Mouse (Mus musculus) liver, embryonic 16.5 days (tissue): ENCODE data around the gene Speg. TPM values are rescaled to one million over a fixed set of nuclear protein-coding genes. Genes with fewer than 3 reads are reported as not detected.
A peak's percentile ranks its signal among the peaks of the same experiment; 100 is the strongest.

Source experiments
- ATAC-seq: fragments of 200-750 bp; cut with Nextera tagmentation; 2 replicates; pipeline ENCODE4 v1.8.0; 2017; ENCODE audit warnings: low read depth, mild to moderate bottlenecking, moderate number of reproducible peaks, moderate library complexity
- H3K27ac ChIP-seq: fragments of 300-500 bp; sonication (generic); 2 replicates; pipeline ENCODE4 v1.5.1; 2014; ENCODE audit warnings: mild to moderate bottlenecking, low read length
- H3K27me3 ChIP-seq: fragments of 300-500 bp; sonication (generic); 2 replicates; pipeline ENCODE4 v1.6.1; 2014; ENCODE audit warnings: low read depth, low read length, mixed read lengths; ENCODE audit not compliant: control insufficient read depth, insufficient read depth
- H3K36me3 ChIP-seq: fragments of 300-500 bp; sonication (generic); 2 replicates; pipeline ENCODE4 v1.6.1; 2014; ENCODE audit warnings: mild to moderate bottlenecking; ENCODE audit not compliant: control insufficient read depth, insufficient read depth
- H3K4me1 ChIP-seq: fragments of 300-500 bp; sonication (generic); 2 replicates; pipeline ENCODE4 v1.6.1; 2014; ENCODE audit warnings: low read depth, low read length, mixed read lengths; ENCODE audit not compliant: control insufficient read depth
- H3K4me2 ChIP-seq: fragments of 300-500 bp; sonication (generic); 2 replicates; pipeline ENCODE4 v1.6.1; 2014; ENCODE audit warnings: low read depth, low read length, mixed read lengths
- H3K4me3 ChIP-seq: fragments of 300-500 bp; sonication (generic); 2 replicates; pipeline ENCODE4 v1.5.1; 2014; ENCODE audit warnings: low read depth, mild to moderate bottlenecking, low read length
- H3K9ac ChIP-seq: fragments of 300-500 bp; sonication (generic); 2 replicates; pipeline ENCODE4 v1.6.1; 2014; ENCODE audit warnings: low read depth, low read length
- H3K9me3 ChIP-seq: fragments of 300-500 bp; sonication (generic); replicated peaks from 2 replicates; pipeline ENCODE4 v1.6.1; 2016; ENCODE audit warnings: low read length; ENCODE audit not compliant: control insufficient read depth
- WGBS: fragments of 180-500 bp; shearing (Covaris S2); extraction: QIAGEN DNeasy Blood & Tissue Kit; methylation state at CpG from one replicate; pipeline ENCODE4 v1.1.7; 2014; ENCODE audit not compliant: insufficient replicate concordance; 5-methylcytosine and 5-hydroxymethylcytosine counted together
- polyA plus RNA-seq: library from polyadenylated mRNA; unstranded; fragments of >200 nt; fragmentation: Nextera tagmentation; extraction: Ambion mirVana; gene quantifications from 2 replicates; pipeline ENCODE4 v1.2.1, GENCODE M21; 2015

The Speg gene
- polyA plus RNA-seq, 1 experiment from 2014 or later: 8.0 TPM

DNA sequence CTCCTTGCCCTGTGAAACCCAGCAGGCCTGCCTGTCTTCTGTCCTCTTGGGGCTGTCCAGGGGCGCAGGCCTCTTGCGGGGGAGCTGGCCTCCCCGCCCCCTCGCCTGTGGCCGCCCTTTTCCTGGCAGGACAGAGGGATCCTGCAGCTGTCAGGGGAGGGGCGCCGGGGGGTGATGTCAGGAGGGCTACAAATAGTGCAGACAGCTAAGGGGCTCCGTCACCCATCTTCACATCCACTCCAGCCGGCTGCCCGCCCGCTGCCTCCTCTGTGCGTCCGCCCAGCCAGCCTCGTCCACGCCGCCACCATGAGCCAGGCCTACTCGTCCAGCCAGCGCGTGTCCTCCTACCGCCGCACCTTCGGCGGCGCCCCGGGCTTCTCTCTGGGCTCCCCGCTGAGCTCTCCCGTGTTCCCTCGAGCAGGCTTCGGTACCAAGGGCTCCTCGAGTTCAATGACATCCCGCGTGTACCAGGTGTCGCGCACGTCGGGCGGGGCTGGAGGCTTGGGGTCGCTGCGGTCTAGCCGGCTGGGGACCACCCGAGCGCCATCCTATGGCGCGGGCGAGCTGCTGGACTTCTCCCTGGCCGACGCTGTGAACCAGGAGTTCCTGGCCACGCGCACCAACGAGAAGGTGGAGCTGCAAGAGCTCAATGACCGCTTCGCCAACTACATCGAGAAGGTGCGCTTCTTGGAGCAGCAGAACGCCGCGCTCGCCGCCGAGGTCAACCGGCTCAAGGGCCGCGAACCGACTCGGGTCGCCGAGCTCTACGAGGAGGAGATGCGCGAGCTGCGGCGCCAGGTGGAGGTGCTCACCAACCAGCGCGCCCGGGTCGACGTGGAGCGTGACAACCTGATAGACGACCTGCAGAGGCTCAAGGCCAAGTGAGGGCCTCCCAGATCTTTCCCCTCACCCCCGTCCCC lies 14.7 kb upstream of the Speg start, which contains the start of gene Des:
TSS of gene Des (plus strand) at position 218 of the 920 bp plus-strand sequence.
- no peaks in the 10 kb centered on the region for H3K36me3 ChIP-seq
- WGBS: 4% methylated on average over 79 of the region's 80 CpGs
- peak within 1 kb of the TSS; percentile 9; the same call in 1 of the 2 replicates for H3K9ac ChIP-seq
- no peak within 1 kb of the TSS for H3K27ac ChIP-seq
- no peaks in the 10 kb centered on the region; the same call in 1 of the 2 replicates for H3K4me1 ChIP-seq
- ATAC-seq: 0 out of 2 replicates have a peak, but pooled peaks have one; percentile 27
- H3K4me3 ChIP-seq: peak within 1 kb of the TSS; percentile 34
- no peaks in the 10 kb centered on the region for H3K9me3 ChIP-seq
- peak within 1 kb of the TSS; percentile 44 for H3K4me2 ChIP-seq
- H3K27me3 ChIP-seq: peaks cover 29% of the 10 kb centered on the region

DNA sequence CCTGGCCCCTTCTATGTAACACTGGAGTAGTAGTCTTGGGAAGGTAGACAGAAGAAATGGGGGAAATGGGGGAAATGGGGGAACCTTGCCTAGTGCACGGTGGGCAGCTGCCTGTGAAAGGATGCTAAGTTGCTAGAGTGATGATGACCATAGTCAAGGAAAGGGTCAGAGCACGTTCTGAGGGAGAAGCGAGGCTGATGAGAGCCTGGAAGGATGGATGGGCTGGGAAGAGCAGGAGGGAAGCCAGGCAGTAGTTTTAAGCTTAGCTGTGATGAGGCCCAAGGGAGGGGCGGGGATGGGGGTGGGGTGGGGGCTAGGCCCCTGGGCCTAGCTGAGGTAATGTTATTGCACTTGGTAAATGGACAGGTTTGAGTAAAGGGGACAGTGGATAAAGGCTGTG lies 14.0 kb upstream of the Speg start:
- H3K4me2 ChIP-seq: no peak overlapping the region
- H3K27me3 ChIP-seq: peaks cover 29% of the 10 kb centered on the region
- H3K4me3 ChIP-seq: no peak overlapping the region
- no peak for ATAC-seq
- H3K9me3 ChIP-seq: no peaks in the 10 kb centered on the region
- H3K4me1 ChIP-seq: no peaks in the 10 kb centered on the region; the same call in 1 of the 2 replicates
- 33% methylated on average over 4 of the region's 4 CpGs for WGBS
- H3K9ac ChIP-seq: no peak overlapping the region
- H3K36me3 ChIP-seq: no peaks in the 10 kb centered on the region
- H3K27ac ChIP-seq: no peak overlapping the region

DNA sequence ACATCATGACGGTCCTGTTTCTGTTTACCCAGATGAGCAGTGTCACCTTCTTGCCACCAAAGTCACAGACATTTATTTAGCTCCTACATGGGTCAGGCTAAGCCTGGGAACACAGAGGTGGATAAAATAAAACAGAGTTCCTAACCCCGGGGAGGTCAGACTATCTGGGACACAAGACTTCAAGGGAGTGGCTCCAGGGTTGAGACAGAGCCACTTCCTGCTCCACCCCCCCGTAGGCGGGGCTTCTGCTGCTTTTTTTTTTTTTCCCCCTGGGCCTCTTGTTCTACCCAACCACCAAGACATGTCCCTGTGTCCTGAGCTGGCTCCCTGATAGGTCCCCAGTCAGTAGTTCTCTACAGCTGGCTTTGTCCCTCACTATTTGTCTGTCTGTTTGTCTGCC lies 13.3 kb upstream of the Speg start:
- Histone ChIP-seq H3K9me3 (no peaks in the 10 kb centered on the region), H3K4me2 (no peak overlapping the region), H3K9ac (no peak overlapping the region), H3K36me3 (no peaks in the 10 kb centered on the region), H3K4me1 (no peaks in the 10 kb centered on the region; the same call in 1 of the 2 replicates), H3K4me3 (no peak overlapping the region), H3K27me3 (peaks cover 29% of the 10 kb centered on the region), H3K27ac (no peak overlapping the region)
- 15% methylated on average over 4 of the region's 4 CpGs for WGBS
- ATAC-seq: 0 out of 2 replicates have a peak, but pooled peaks have one; percentile 39

DNA sequence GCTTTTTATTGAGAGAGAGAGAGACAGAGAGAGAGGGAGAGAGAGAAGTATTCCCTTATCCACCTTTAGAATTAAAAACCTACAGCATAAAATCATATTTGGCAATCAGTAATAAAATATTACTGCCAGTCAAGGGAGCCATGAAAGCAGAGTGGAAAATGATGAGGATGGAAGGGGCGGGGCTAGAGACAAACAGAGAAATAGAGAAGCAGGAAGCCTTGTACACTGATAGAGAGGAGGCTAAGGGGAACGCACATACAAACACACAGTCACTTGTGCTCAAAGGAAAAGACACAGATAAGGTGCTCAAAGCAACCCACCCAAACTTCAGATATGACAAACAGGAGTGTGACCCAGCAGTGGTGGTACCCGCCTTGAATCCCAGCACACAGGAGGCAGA lies 11.2 kb upstream of the Speg start:
- no peak overlapping the region for H3K27ac ChIP-seq
- H3K36me3 ChIP-seq: no peaks in the 10 kb centered on the region
- no peaks in the 10 kb centered on the region; the same call in 1 of the 2 replicates for H3K4me1 ChIP-seq
- 44% methylated on average over 3 of the region's 3 CpGs for WGBS
- ATAC-seq: no peak
- no peak overlapping the region for H3K4me2 ChIP-seq
- no peak overlapping the region for H3K9ac ChIP-seq
- H3K27me3 ChIP-seq: peaks cover 24% of the 10 kb centered on the region
- no peaks in the 10 kb centered on the region for H3K9me3 ChIP-seq
- no peak overlapping the region for H3K4me3 ChIP-seq

DNA sequence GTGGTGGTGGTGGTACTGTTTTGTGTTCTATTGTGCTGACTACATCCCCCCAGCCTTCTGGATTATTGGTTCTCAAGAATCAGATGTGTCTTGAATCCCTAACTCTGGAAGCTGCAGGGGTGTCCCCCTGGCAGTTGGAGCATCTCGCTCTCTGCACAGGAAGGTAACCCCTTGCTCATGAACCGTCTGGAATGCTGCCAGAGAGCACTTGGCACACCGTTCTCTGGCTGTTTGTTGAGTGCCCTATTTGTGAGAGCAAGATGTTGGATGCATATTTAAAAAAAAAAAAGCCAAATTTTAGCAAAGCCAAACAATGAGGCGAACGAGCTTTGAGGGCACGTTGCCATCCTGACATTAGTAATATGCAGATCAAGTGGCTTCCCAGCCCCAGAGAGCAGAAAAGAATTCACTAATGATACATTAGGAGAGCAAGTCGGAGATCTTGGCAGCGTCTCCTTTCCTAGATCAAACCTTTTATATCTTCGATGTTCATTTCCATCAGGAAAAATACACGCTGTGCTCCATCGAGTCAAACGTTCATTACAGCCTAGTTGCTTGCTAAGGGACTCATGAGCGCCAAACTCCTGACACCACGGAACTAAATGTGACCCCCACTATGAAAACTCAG lies 9.5 kb upstream of the Speg start:
- Histone ChIP-seq H3K27me3 (peaks cover 7% of the 10 kb centered on the region), H3K27ac (no peak overlapping the region), H3K4me1 (no peaks in the 10 kb centered on the region), H3K4me3 (no peak overlapping the region), H3K4me2 (no peak overlapping the region), H3K9ac (no peak overlapping the region), H3K9me3 (no peaks in the 10 kb centered on the region), H3K36me3 (no peaks in the 10 kb centered on the region)
- 62% methylated on average over 14 of the region's 14 CpGs for WGBS
- no peak for ATAC-seq

DNA sequence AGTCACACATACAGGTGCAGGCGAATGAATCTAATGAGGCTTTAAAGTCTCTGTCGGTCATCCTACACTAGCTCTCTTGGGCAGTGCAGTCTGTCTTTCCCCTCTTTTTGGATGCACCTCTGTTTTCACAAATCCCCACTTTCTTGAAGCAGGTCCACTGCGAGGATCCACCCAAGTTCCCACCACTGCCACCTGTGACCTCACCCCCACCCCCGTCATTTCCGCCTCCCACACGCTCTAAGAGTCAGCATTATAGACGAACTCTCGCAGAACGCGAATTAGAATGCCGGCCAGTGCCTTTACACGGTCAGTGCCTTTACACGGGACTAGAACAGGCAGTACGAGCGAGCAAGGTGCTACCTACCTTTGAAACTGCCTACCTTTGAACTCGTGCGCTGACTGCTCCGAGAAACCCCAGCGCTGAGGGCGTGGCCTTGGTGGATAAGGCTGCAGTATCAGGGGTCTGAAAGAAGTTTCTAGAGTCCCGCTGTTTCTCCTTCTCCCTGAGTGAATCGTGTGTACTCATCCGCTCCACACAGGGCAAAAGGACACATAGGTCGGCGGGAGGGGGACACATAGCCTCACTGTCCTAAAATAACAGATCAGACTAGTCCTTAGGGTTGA lies 5.6 kb upstream of the Speg start:
- no peaks in the 10 kb centered on the region for H3K4me1 ChIP-seq
- H3K4me3 ChIP-seq: peak overlapping the region; percentile 25
- H3K9ac ChIP-seq: no peak overlapping the region
- H3K4me2 ChIP-seq: no peak overlapping the region; the same call in 1 of the 2 replicates
- ATAC-seq: peak; percentile 52
- H3K27ac ChIP-seq: peak overlapping the region; percentile 2
- no peaks in the 10 kb centered on the region for H3K9me3 ChIP-seq
- no peaks in the 10 kb centered on the region for H3K36me3 ChIP-seq
- no peaks in the 10 kb centered on the region; the same call in 1 of the 2 replicates for H3K27me3 ChIP-seq
- 30% methylated on average over 25 of the region's 25 CpGs for WGBS

DNA sequence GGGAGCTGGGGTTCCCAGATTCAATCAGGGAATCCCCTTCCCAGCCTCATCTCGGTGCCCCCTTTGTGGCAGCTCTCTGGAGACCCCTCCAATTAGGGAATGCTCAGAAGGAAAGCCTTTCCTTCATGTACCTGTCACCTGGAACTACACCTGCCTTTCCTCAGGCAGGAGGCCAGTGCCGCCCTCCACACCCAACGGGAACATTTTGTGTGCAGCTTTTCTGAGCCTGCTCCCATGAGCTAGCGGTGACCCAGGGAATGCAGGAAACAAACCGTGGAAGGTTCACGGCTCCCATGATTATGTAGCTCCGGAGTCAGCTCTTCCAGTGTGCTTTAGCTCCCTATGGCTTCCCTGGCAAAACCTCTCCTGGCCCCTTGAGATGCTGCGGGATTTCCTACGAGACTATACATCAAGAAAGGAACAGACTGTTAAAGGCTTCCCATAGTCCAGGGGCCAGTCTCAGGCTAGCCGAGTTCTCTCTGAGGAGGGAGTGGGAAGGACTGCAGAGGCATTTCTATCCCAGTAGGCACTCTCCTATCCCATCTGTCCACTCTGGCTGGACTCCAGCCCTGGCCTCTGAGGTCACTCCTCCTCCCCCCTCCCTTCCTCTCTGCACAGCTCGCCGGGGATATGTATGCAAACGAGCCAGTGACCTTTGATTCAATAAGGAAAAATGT lies 5.0 kb upstream of the Speg start:
- H3K9ac ChIP-seq: no peak overlapping the region
- peak overlapping the region; percentile 2 for H3K27ac ChIP-seq
- no peaks in the 10 kb centered on the region for H3K4me1 ChIP-seq
- H3K4me2 ChIP-seq: no peak overlapping the region
- WGBS: 38% methylated on average over 13 of the region's 13 CpGs
- no peaks in the 10 kb centered on the region for H3K9me3 ChIP-seq
- H3K4me3 ChIP-seq: no peak overlapping the region
- no peaks in the 10 kb centered on the region for H3K36me3 ChIP-seq
- H3K27me3 ChIP-seq: peaks cover 4% of the 10 kb centered on the region
- ATAC-seq: peak; percentile 81

DNA sequence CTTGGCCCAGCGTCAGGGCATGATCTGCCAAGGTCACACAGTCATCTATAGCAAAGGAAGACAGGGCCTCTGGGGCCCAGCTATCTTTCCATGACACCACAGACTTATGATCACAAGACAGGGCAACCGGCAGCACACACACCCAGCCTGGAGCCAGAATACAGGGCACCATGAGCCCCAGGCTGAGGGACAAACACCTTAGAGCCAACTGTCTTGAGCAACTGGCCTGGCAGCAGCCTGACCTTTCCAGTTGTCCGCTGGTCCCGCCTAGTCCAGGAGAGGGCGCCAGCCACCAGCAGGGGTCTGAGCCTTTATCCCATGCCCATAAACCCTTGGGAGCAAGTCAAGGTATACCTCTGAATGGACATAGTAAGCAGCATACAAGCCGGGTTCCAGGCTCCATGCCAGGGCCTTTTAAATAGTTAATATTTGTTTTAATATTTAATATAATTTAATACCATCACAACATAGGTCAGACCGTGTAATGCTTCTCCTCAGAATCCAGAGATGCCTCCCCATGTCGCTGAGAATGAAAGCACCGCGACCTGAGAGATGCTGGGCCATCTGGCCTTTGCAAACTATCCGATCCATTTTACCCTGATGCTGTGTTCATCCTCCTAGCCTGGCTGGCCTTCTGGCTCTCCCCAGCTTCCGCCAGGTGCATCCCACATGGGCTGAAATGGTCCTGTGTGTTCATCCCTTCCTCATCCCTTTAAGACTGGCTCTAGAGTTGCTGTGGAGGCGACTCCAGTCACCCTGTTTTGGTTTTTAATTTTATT lies 3.6 kb upstream of the Speg start:
- ATAC-seq: no peak
- H3K9me3 ChIP-seq: no peaks in the 10 kb centered on the region
- no peak overlapping the region for H3K27ac ChIP-seq
- no peak overlapping the region for H3K4me2 ChIP-seq
- no peaks in the 10 kb centered on the region for H3K36me3 ChIP-seq
- WGBS: 42% methylated on average over 13 of the region's 13 CpGs
- H3K4me3 ChIP-seq: no peak overlapping the region
- H3K4me1 ChIP-seq: no peaks in the 10 kb centered on the region
- peaks cover 14% of the 10 kb centered on the region for H3K27me3 ChIP-seq
- no peak overlapping the region for H3K9ac ChIP-seq
